Mouse (Mus musculus): ENCODE measurements at regions not wholly inside any gene's neighbourhood (a gene's known extent, or its start where the extent isn't known, plus 50 kb on each side); places are given as distances from the start of the nearest gene placed in this dataset.
A peak's percentile ranks its signal among the peaks of the same experiment; 100 is the strongest.

DNA sequence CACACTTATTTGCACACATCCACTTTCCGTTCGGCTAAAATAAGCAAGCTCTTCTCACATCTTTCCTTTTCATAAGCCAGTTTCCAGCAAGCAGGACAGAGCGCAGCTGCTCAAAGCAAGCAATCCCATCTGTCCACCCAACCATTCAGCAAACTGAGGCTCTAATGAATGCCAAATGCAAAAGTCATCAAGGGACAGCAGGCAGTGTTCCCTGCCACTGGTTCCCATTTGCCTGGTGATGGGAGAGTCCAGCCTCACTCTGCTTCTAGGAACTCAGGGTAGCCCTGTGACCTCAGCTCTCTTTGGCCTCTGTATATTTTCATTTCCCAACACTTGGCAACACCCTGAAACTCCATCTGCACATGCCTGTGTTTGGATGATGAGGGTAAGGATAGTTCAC is 188.8 kb upstream of the Rgma start:
- peak; percentile 24 for DNase-seq (ENCODE audit: low spot score in 2 of 2)

DNA sequence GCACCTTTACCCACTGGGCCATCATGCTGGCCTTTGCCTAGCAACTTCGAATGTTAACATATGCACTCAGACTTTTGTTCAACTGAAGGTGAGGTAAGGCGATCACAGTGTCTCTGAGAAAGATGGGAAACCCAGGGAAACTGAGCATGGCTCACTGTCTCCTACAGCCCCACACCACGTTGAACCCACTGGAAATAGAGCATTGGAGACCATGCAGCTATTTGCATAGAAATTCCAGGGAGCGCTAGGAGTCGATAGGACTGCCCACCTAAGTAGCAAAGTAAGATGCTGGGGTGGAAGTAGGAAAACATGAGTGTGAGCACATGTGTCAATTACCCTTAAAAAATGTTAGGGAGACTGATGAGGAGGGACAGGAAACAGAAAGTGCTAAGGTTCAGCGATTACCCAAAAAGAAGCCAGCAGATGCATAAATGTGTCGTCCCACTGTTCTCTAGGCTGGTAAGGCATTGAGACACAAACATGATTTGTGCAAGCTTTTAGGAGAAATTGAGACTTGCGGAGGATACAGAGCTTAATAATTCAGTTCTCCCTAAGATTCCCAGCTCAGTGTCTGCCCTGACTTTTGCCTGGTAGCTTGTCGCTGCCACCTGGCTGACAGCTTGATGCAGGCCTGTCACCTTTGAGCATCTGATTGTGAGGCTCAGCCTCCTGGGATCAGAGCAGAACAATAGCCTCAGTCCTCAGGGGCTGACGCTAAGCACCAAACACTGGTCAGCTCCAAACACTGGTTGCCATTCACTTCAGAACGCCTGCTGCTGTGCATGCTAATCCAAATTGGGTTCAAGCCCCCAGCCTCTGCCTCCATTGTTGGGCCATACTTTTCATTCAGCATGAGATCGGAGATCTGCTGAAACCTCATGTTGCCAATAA is 183.7 kb upstream of the Rgma start:
- DNase-seq (ENCODE audit: low spot score in 2 of 2) = no peak

DNA sequence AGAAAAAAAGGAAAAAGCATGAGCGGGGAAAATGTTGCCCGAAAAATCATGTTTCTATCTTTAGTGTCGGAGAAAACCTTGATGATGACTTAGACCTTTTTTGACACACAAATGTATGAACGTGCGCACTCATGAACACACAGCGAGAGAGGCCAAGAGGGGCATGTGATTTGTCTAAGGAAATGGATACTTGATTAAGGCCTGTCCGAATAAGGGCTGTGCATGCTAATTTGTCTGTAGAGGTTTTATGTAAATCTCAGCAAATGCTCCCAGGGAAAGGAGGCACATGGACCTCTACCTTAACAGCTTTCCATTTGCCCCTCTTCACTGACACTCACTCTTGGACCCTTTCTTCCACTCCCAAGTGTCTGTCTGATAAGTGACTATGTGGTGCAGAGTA is 182.5 kb upstream of the Rgma start:
- no peak for DNase-seq (ENCODE audit: low spot score in 2 of 2)

DNA sequence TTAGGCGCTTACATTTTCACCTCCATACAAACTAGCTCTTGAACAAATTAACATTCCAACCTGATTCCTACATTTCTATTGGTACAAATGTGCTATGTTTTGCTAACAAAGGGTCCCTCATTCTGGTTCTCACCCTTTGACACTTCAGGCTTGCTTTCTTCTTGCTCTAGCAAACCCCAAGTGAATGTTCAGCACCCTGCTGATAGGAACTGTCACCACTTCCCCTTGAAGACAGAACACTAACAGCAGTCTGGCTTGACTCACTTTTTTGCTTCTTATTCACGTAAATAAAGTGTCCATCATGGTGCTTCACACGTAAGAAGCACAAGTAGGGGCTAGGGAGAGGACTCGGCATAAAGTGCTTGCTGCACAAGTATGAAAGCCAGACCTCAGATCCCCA is 180.0 kb upstream of the Rgma start:
- no peak for DNase-seq (ENCODE audit: low spot score in 2 of 2)

DNA sequence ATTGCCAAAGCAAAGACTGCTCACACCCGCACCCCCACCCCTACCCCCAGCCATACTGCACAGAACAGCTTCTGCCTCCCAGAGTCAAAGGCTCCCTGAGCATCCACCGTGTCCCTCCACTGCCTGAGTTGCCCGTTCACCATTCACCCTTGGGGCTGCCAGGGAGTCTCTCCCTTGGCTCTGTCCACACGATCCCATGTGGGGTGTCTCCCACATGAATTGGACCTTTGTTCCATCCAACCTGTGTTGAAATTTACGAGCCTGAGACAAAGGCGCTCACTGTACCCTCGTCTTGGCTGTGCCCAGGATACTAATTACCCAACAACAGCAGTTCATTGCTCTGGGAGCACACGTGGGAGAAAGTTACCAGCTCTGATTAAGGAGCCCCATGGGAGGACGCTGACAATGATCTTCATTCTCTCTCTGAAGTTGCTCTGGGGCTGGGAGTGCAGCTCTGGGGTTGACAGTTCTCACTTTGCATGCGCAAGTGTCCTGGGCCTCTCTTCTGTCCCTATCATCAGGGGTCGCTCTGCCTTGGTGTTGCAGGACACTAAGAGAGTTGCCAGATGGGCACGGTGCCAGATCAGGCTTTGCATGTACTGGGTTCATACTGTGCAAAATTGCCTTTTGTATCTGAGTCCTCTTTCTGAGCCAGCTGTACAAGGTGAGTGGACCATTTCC is 178.3 kb upstream of the Rgma start:
- no peak for DNase-seq (ENCODE audit: low spot score in 2 of 2)

DNA sequence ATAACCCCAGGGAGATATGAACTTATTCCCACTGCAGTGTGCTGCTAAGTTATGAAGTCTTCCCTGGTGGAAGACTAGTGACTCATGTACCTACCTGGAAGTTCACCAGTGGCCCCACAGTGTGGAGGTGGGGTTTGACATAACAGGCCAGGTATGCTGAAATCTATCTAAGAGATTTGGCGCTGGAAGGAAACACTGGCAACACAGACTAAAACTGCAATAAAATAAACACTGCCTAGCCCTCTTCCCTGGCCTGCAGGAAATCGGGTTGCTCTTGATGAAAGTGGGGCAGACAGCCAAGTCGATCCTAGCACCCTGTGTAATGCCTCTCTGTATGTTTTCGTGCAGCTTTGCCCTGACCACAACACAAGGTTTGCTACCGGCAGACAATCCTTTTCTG is 177.2 kb upstream of the Rgma start:
- DNase-seq (ENCODE audit: low spot score in 2 of 2) = no peak

DNA sequence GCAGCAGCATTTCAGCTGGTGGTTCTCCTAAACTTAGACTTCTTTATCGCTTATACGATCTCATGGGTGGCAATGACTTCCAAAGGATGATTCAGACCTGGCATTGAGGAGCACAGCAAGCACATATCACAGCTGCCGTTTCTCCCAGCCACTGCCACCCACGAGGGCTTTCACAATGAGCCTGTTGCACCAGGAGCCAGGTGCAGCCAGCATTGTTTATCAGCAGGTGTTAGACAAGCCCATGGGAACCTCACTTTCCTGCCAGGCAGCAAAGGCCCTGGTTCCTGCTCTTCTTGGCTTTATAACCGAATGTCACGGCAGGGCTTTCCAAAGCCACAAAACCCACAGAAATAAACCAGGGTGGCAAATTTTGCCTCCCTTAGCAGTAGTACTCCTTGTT is 175.3 kb upstream of the Rgma start:
- DNase-seq (ENCODE audit: low spot score in 2 of 2) = no peak

DNA sequence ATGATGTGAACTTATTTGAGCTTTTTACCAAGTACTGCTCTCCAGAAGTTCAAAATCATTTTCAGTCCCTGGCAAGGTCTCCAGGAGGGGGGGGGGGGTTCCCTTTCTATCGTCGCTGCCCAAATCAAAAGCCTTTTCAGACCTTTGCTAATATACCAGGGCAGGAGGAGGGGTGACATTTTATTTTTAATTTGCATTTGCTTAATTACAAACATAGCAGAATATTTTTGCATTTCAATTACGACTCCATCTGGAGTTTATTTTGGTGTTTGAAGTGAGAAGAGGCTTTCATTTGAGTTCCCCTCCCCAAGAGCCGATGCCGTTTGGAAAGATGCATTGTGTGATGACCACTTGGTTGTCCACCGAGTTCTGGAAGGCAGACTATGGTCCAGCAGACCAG is 174.0 kb upstream of the Rgma start:
- DNase-seq (ENCODE audit: low spot score in 2 of 2) = no peak

DNA sequence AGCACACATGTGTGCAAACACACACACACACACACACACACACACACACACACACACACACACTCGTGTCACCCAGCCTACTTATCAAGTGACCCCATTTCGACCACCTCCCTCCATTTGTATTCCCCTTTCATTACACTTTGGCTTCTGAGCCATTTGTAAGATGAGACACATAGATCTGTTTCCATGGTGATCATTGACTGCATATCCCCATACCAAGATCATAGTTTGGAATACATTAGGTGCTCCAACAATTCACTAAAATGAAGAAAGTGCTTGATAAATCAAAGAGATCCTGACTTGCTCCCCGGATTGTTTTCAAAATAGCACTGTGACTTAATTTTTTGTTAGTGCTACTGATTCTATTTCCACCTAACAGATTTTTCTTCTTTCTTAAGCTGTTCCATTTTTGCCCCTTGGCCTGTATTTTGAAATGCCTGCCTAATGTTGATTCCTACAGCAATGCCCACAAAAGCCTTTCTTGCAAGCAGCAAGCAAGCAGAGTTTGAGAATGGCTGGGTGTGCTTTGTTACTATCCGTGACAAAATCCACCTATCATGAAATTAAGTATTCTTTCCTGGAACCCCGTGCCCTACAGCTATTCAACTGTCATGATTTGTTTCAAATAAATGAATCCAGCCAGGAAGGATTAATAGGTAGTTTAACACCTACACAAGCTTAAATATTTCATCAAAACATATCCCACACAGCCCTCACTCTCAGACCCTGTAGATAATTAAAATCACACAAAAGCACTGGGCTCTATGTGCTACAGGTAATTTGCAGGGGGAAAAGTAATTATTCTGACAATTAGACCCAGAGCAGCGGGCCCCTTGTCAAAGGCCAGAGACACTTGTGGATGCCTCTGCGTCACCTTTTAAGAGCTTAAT is 168.1 kb upstream of the Rgma start:
- no peak for DNase-seq (ENCODE audit: low spot score in 2 of 2)

DNA sequence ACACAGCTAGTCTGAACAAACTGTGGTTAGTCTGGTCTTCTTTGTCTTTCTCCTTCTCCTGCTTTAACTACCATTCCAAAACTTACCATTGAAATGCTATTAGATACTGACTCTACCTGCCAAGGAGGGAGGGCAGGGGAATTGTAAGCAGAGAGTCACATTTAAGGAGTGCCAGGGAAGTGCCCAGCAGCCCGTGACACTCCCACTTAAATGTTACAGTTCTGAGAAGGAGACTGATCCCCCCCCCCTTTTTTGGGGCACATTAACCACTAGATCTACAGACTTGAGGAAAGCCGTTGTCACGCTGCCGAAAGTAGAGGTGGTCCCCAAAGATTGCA is 166.9 kb upstream of the Rgma start:
- no peak for DNase-seq (ENCODE audit: low spot score in 2 of 2)

DNA sequence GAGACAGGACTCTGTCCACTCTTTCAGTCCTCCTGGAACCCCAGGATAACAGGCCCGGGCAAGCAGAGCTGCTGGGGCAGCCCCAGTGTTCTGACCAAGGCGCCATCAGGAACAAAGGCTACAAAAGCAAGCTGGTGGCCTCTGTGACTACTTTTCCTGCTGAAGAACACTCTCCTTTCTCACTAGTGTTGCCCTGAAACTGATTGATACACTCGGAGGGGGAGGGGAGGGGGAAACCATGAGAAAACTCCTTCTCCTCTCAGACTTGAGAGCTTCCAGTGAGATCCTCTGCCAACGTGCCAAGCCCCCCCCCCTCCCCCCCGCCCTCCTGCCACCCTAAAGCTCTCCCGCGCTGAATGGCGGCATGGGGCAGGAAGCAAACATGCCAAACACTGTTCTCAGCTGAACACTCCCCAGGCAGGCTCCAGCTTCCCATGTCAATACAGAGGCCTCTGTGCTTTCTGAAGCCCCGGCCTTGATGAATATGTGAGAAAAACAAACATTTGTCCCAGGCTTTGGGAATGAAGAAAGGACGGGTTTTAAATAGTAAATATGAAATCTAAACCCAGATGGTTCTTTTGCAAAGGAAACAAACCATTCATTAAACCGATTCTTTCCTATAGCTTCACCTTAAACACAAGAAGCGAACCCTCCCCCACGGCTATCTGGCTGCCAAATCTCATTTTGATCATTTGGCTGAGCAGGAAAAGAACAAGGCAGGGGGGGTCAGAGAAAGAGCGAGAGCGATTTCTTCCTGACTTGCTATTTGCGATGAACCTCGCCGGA is 166.3 kb upstream of the Rgma start:
- no peak for DNase-seq (ENCODE audit: low spot score in 2 of 2)

DNA sequence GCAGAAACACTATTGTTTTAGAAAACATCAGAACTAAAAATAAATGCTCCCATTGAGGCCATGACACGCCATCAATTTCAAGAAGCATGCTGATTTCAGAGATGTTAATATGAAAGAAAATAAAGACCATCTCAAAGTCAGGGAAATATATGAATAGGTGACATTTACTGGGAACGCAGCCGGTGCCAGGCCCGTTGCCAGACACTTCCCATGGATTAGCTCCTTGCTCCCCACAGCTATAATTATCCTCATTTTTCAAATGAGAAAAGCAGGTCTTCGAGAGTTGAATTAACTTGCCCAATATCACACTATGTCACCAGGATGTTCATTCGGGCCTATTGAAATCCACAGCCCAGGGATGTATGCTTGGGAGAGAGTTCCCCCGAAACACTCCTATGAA is 165.2 kb upstream of the Rgma start:
- no peak for DNase-seq (ENCODE audit: low spot score in 2 of 2)

DNA sequence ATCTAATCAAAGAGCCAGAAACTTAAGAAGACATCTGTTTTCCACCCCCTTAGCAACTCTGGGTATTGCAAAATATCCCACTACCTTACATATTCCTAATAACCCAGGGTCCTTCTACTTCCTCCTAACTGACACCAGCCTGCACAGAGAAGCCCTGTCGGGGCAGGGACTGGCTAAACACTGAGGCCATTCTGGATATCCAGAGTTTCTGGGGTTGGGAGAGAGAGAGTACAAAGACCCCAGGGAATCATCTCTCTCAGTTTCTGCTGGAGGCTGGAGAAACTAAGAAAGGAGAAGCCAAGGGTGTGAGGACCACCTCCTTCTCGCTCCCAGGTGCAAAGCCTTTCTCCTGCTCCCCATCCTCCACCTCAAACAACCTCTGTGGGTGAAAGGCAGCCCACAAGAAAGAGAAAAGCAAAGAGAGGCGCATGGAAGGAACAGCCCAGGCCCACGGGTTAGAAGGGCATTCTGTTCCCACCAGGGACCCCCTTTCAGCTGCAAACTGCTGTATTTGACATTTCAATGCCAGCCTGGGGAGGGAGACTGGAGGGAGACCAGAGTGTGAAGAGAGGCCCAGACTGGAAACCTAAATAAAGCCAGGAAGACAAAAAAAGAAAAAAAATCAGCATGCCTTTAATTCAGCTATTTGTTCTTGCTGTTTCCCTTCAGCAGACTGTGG is 152.9 kb upstream of the Rgma start:
- no peak for DNase-seq (ENCODE audit: low spot score in 2 of 2)

DNA sequence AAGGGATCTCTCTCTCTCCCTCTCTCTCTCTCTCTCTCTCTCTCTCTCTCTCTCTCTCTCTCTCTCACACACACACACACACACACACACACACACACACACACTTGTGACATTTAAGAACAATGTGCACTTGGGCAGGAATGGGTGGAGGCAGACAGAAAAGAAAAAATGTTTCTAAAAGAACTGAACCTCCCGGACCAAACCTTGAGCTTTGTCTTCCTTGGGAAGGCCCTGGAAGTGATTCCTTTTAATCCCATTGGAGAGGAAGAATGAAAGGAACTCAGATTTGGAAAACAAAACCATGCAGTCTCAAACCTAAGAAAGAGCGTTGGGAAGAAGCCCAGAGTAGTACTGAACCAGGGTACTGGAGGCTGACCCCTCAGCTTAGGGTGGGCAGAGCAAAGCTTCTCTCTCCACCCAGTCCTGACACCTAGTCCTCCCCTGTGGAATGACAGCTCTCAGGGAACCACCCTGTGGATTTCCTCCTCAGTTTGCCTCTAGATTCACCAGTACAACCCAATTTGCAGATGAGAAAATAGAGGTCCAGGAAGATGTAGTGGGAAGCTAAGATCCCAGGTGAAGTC is 152.3 kb upstream of the Rgma start:
- no peak for DNase-seq (ENCODE audit: low spot score in 2 of 2)

DNA sequence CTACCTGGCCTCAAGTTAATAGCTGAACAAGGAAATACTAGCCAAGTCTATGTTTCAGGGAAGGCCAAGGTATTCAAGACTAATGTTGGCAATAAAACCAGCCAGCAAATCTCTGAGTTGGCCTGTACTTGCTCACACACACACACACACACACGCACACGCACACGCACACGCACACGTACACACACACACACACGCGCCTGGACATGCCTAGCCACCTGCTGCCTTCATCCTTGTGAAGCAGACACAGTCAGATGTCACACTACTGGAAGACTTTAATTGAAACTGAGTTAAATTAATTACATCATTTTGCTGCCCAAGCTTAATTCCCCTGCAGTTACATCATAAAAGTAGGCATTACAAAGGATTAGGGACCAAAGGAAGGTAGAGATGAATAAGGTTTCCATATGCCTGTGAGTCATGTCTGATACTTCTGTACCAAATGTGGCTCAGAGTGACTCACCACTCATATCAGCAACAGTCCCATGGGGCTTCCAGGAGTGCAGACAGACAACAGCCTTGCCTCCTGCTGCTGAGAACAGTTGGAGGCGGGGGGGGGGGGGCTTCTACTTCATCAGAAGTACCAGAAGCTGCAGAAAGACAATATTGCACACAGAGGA is 141.7 kb upstream of the Rgma start:
- no peak for DNase-seq (ENCODE audit: low spot score in 2 of 2)

DNA sequence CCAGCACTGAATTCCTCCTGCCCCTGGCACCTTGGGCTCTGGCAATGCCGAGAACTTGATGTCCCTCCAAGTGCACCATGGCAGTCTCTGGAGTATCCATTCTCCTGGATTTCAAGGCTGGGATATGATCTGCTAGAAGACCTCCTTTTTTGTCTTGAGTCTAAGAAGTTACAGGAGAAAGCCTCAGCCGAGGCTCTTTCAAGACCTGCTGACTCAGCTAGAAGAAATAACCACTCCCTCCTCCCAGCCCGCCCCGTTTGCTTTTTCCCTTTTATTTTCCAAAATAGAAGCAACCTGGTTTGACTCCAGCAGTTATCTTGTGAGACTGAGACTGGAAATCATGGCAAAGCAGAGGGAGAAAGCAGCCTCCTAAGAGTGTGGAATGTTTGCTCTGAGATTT is 136.8 kb upstream of the Rgma start:
- no peak for DNase-seq (ENCODE audit: low spot score in 2 of 2)

DNA sequence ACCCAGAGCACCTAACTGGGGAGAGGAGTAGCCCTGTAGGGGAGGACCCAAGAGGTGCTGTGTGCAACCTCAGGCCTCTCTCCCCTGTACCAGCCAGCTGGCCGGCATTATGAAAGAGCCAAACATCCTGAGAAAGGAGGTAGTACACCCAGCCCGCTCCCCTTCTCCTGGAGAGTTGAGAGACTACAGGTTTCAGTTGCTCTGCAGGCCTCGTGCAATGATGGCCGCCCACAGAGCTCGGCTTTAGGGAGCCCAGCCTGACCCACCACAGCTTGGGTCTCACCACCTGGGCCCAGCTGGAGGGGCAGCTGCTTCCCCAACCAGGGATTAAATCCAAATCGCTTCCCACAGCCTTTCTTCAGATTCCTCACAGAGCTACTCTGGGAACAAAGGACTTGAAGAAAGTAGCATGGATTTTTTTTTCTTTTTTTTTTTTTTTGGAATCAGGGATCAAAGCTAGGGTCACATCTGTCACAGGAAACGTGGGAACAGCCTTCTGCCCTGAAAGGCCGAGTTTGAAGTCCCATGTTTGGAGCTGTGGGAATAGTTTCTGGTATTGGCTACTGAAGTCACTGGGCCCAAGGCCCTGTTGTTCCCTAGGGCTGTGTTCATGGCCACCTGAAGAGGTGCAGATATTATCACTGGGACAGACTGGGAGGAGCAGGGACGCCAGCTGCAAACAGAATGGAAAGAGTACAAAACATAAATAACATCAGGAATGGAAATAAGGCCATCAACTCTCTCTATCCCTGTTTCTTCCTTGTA is 131.5 kb upstream of the Rgma start:
- DNase-seq (ENCODE audit: low spot score in 2 of 2) = no peak

DNA sequence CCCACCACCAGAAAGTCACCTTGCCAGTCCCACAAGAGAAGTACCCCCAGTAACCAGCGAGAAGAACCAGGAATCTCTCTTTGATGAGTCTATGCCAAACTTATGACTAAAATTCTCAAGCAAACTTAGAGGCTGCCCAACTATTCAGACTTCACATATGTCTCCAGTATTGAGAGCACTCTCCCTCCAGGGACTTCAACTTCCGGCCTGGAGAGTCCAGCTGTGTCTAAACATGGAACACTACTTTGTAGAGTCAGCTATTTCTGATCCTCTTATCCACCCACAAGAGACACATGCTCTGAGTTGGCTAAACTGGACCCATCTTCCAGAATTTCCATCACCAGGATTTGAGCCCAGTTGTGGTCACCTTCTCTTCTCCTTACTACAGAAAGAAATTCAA is 129.9 kb upstream of the Rgma start:
- DNase-seq (ENCODE audit: low spot score in 2 of 2) = no peak

DNA sequence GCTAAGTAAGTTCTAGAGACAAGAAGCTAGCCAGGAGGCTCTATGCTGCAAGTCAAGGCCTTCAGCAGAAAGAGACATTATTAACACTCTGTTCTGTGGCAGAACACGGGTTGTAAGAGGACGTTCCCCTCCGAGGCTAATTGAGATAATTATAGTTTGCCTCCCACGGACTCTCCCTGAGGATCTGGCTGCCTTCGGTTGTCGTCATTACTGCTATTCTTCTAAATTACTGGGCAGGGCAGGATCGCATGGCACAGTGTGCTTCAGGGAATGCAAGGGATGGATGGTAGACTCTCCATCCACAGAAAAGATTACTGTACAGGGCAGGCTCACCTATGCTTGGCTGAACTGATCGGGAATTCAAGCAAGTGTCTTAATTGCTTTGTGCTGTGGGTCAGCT is 124.7 kb upstream of the Rgma start:
- DNase-seq (ENCODE audit: low spot score in 2 of 2) = no peak

Data from left cerebral cortex, adult 18-20 months (tissue).